Mouse (Mus musculus) thymus, adult 2 months (tissue): ENCODE measurements around the gene Cfap221.

Source experiments
- CTCF ChIP-seq: fragments of 200-500 bp; IDR thresholded peaks from 2 replicates; pipeline ENCODE4 v1.5.1; 2012; ENCODE audit warnings: mild to moderate bottlenecking, control low read depth, low read length, moderate library complexity, borderline replicate concordance; ENCODE audit not compliant: control insufficient read depth, poor library complexity, insufficient read depth; ENCODE audit errors: extremely low read depth
- POLR2A ChIP-seq: fragments of 200-500 bp; IDR thresholded peaks from 2 replicates; pipeline ENCODE4 v1.6.1; 2012; ENCODE audit warnings: mild to moderate bottlenecking, low read length, control low read depth, moderate library complexity; ENCODE audit not compliant: control insufficient read depth, poor library complexity, insufficient read depth; ENCODE audit errors: extremely low read depth

DNA sequence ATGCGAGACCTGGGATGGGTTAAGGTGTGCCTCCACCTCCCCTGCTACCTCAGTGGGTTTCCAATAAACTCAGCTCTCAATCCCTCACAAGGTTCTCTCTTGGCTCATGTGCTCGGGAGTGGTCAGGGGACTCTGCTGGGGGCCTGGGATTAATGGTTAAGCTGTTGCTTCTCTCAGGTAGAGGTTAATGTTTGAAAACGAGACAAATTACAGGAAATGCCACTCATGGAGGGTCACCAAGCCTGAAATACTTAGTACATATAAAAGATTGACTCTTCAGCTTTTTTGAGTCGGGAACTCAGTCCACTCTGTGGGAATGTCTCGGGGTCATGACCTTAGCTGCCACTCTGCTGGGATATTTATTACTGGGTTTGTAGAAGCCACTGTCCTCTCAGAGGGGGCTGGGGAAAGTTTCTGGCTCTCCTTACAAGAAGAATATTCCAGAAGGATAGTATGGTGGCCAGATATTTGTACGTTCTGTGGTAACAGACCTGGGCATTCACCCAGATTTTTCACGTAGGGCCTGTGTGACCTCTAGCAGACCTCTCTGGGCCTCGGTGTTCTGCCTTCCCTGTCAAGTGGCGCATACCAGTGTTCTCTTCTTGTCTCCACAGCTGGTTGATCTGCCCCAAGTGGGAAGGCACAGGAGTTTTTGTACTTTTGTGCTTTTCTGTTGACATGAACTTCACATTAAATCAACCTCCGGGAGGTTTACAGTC lies 27.5 kb upstream of the Cfap221 start:
- TF ChIP-seq POLR2A: no peak
- no peak for TF ChIP-seq CTCF
